Mouse (Mus musculus) kidney, adult 18-20 months (tissue): ENCODE data around the gene Tecpr1.
A peak's percentile ranks its signal among the peaks of the same experiment; 100 is the strongest.

Experiments used
- DNase-seq: peaks from one replicate; pipeline ENCODE4 v3.0.0; 2021

Gene Tecpr1

DNA sequence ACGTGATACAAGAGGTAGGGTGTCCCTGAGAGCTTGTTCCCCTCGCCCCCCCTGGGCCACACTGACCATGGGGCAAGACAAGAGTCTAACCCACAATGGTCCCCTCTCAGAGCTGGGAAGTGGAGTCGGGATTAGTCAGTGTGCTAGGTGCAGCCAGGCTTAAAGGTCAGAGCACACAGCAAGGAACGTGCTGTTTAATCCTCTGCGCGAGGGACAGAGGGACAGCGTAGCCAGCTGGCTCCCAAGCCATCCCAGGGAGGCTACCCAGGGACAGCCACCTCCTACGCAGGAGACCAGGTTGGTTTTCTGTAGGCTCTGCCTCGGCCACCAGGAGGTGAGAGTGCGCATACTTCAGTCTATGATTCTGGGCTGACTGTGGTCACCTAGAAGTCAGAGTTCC, 18.5 kb downstream of the Tecpr1 start:
- no peak for DNase-seq

DNA sequence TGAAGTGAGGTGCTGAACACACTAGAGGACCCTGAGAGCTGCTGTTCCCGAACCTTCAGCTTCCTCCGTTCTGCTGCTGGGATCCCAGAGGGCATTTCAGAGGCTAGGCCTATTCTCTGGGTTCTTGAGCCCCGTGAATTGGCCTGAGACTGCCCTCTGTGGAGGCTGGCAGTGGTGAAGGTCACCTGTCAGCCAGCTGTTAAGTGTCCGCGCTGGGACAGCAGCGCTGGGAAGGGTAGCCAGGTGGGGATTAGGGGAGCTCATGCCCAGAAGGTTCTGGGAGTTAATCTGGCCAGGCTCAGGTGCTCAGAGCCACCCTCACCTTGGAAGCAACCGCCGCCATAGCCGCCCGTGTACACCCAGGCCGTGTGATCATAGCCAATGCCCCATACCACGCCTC, 19.1 kb downstream of the Tecpr1 start:
- DNase-seq = no peak

DNA sequence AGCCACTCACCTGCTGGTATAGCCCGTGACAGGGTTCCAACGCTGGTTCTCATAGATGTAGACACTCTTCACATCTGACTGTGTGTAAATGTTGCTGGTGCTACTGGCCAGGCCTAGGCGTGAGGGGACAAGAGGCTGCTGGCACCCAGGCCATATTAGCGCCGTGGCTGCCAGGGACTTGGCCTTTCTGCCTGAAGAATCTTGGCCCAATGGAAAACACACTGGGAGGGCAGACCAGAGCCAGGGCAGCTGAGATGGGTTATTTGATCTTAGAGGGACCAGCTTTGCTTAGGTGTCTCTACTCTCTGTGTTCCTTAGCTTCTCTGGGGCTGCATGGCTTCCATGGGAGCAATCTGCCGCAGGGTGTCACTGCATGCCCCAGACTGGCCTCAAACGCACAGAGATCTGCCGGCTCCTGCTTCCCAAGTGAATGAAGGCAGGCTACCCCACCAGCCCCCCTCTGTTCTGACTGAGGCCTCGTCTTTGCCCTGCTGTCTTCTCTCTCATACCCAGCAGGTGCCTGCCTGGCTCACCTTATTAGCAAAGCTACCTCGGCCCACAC, 19.9 kb downstream of the Tecpr1 start:
- no peak for DNase-seq

DNA sequence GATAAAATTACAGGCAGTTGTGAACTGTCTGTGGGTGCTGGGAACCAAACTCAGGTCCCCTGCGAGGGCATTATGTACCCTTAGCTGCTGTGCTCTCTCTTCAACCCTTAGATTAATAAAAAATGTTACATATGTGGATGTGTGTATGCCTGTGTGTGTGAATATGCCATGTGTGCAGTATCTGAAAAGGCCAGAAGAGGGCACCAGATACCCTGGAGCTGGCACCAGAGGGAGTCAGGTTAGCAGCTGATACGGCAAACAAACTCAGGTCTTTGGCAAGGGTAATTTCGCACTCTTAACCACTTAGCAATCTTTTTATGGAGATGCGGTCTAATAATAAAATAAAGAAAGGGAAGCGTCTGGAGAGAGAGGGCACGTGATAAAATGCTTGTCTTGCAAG, 21.0 kb downstream of the Tecpr1 start:
- no peak for DNase-seq

DNA sequence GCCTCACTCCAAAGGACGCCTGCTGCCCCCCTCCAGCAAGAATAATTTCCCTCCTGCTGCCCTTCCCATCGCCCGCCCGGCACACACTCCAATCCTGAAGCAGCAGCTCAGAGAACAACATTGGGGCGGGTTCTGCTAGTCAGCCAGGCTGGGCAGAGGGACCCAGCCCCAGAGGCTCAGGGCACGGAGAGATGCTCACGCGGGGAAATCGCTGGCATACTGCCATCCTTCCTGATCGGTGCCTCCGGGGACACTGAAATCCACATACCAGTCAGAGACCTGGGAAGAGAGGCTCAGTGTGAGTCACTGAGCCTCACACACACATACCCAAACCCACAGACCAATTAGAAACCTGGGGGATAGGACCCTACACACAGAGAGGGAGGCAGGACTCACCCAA, 22.8 kb downstream of the Tecpr1 start:
- no peak for DNase-seq

DNA sequence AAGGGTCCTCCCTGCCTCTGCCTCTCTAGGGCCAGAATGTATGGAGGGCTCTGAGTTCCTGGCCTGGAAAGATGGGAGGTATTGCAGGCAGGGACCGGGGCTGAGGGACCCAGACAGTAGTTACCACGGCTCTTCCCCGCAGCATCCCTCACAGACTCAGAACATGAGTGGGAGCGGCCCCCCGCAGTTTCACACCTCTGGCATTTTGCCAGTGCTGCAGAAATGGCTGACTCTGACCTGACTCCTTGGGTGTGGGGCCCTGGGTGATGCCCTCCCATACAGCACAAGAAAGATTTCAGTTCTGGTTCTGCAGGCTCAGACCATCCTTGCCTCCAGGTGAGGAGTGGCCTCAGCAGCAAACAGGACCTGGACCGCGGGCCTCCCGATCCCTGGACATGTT, 27.8 kb downstream of the Tecpr1 start:
- DNase-seq = no peak

DNA sequence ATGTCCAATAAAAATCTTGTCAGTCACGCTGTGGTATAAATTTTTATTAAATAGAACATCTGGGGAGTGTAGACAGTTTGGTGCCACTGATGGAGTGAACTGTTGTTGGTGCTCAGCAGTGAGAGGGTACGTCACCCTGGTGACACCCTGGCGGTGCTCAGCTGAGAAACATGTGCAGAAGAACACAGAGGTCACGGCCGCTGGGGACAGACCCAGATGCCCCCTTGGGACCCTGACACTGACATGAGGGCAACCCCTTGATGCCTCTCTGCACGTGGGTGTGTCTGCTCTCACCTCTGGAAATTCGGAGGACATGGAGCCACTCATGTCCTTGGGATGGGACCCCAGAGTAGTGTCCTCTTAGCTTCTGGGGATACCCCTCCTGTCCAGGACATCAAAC, 29.0 kb downstream of the Tecpr1 start:
- DNase-seq = no peak

DNA sequence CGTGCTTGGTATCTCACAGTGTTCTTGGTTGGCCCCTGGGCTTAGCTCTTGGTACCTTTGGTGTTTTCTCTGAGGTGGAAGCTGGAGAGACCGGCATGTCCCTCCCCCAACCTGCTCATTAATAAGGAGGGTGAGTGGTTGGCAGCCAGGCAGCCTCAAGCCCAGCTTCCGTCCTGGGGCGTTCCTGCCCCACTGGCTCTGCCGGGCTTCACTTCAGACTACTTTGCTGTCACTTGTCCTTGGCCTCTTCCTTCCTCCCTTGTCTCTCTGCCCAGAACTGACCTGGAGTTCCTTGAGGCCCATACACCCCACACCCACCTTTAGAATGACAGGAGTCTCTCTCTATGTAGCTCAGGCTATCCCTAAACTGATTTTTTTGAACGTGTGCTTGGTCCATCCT, 30.7 kb downstream of the Tecpr1 start:
- DNase-seq = no peak

DNA sequence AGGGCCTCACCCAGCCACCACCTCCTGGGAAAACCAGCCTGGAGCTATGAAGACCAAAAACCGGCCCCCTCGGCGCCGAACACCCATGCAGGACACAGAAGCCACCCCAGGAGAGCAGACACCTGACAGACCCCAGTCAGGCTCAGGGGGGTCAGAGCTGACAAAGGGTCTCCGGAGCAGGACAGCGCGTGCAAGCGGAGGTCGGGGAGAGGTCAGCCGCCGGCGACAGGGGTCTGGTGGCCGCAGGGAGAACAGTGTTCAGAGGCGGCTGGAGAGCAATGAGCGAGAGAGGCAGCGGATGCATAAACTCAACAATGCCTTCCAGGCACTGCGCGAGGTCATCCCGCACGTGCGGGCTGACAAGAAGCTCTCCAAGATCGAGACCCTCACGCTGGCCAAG, 32.4 kb downstream of the Tecpr1 start:
- no peak for DNase-seq

DNA sequence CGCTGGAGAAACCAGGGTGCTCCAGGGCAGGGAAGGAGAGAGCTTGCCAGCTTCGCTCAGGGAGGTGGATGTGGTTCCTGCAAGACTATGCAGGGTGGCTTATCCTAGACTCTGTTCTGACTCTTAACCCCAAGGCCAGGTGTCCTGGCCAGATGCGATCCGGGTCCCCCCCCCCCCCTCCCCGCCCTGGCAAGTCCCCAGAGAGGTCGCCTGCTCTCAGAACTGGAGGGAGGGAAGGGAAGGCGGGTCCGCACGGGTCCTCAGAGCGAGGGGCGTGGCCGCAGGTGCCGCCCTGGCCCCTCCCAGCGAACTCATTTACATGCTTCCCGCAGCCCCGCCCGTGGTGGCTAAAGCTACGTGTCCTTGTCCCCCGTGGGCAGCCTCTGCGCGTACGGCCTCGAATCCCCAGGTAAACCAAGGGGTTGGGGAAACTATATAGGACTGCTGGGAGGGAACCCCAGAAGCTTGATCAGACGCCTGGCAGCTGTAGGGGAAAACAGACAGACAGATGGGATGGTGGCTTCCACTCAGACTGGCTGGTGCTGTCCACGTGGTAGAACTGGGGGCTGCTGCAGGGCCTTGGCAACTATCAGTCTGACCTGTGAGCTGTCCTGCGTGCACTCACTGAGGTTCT, 33.3 kb downstream of the Tecpr1 start, which contains the start of gene Bhlha15:
Gene Bhlha15 (plus strand): TSS at position 337 of the 634 bp plus-strand sequence.
- peak; percentile 80 for DNase-seq

DNA sequence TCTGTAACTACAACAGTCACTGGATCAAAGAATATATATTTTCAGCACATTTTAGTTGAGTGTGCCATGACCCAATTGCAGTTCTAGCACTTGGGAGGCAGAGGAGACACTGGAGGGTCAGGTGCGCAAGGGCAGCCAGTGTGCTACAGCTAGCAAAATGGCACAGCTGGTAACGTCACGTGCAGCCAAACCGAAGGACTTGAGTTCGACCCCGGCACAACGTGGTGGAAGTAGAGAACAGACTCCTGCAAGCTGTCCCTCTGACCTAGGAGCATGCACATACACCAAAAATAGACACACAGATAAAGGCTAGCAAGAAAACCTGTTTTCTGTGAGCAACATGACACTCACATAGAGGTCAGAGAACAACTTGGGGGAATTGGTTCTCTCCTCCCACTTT, 34.1 kb downstream of the Tecpr1 start:
- DNase-seq = no peak

DNA sequence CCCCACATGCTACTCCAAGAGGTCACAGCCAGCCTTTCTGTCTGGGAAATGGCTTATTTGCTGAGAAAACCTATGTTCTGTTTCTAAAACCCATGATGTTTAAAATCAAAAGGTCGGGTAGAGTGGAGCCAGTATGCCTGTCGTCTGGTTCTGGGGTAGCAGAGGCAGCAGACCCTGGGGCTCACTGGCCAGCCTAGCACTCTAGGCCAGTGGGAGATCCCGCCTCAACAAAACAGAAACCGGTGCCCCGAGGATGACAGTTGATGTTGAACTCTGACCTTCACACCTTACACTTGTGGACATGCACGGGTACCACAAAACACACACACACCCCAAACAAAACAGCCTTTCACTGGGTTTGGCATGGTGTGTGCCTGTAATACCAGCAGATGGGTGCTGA, 35.0 kb downstream of the Tecpr1 start:
- DNase-seq = no peak

DNA sequence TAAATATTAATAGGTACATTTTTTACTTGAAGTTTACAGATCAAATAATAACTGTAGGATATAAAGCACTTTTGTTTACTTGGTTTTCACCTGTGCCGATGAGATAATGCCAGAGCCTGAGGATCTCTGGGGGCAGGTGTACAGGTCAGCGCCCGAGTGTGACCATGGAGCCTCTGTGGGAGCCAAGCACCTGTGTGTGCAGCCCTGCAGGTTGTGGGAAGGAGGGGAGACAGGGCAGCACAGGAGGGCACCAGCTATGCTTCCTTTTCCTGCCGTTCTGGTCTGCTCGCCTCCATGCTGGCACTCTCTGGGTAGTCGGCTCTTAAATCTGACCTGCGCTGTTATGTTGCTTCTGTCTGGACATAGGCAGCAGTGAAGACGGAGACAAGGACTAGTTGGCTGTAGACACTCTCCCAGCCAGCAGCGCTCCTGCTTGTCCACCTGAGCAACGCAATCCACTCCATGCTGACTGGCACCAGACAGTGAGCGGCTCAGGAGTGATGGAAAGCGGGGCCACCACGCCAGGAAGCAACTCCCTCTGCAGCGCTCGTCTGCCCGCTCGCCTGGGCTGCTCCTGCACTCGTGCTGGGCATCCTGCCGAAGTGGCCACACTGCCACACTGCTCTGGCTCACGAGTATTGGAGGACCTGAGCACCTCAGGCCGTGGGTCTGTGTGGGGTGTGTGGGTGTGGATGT, 38.9 kb downstream of the Tecpr1 start:
- no peak for DNase-seq

DNA sequence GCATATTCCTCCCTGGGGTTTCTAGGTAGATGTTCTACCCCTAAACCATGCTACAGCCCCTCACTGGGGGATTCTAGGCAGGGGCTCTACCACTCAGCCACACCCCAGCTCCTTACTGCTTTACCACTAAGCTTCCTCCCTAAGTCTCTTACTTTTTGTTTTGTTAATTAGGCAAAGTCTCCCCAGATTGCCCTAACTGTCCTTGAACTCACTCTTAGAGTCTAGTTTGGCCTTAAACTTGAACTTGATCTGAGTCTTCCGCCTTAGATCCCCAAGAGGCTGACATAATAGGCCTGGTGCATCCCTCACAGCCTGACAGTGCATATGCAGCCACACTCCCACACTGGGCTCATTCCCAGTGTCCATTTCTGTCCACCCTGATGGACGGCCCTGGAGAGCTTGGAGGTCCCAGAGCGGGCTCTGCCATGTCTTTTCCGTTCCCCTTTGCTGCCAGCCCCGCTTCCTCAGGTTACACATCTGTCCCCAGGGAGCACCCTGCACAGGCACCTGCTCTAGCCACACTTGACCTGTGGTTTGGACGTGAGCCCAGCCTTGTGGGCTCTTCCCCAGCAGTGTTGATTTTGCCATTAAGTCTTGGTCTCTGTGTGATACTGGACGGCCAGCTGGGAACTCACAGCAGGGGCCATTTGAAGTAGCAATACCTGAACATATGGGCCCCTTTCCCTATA, 39.6 kb downstream of the Tecpr1 start:
- no peak for DNase-seq

DNA sequence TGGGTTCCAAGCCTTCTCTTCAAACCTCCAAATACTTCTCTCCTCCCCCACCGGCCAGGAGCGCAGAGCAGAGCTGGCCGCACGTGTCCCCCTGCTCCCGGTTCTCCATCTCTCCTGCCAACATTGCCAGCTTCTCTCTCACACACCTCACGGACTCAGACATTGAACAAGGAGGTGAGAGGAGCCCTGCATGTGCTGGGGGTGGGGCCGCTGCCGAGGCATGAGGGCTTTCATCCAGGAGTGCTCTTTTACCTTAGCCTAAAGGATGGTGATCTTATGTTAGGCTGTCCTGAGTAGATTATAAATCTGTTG, 40.2 kb downstream of the Tecpr1 start:
- no peak for DNase-seq

DNA sequence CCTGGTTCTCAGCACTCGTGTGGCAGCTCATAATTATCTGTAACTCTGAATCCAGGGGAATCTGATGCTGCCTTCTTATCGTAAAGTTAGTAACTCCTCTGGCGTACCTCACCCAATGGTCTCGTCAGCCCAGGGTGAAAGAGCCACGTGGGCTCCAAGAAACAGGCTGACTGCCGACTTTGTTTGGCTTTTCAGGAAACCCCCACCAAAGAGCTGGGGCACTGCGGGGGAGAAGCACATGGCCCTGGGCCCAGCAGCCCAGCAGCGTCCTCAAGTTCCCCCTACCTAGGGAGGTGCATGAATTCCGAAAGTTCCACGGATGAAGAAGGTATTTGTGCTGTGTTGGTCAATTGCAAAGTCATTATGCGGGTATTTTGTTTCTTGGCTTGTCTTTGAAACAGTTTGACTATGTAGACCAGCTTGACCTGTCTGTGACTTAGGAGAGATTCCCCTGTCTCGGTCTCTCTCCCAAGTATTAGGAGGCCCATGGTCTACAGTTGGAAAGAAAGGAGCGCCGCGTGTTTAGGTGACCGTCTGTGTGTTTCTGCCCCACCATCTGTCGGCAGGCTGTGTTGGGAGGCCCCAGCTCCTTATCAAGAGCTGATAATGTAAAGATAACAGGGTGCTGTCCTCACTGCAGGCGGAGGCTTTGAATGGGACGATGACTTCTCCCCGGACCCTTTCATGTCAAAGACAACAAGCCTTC, 40.7 kb downstream of the Tecpr1 start:
- DNase-seq = no peak

DNA sequence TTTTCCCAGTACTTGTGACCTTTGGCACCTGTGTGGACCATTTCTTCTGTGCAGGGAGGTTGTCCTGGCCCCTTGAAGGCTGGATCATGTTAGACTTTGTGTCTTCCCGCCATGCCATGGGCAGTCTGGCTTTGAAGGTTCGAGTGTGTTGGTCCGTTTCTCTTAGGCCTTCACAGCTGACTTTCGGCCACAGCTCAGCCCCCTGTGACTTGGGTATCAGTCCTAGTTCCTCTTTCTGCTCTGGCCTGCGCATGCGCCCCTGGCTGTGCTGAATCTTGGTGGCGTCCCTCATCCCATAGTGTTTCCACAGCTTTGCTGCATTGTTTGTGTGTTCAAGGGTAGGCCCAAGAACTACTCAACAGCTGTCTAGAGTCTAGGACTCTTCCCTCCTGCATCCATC, 42.2 kb downstream of the Tecpr1 start:
- no peak for DNase-seq

DNA sequence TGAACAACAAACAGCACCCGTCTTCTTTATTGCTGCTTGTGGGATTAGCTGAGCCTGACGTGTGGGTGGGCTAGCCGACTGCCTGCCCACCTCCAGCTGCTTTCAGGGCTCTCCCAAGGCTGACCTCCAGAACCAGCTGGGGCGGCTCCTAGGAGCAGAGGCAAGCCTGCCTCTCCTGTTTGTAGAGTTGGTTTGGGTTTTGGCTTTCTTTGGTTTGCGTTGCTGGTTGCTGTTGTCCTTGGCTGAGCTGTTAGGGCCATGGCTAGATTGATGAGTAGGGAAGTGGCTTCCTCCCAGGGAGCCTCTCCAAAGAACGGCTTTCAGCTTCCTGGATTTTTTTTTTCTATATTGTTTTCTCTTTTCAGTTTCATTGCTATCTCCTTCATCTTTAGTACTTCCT, 45.2 kb downstream of the Tecpr1 start:
- DNase-seq = no peak

DNA sequence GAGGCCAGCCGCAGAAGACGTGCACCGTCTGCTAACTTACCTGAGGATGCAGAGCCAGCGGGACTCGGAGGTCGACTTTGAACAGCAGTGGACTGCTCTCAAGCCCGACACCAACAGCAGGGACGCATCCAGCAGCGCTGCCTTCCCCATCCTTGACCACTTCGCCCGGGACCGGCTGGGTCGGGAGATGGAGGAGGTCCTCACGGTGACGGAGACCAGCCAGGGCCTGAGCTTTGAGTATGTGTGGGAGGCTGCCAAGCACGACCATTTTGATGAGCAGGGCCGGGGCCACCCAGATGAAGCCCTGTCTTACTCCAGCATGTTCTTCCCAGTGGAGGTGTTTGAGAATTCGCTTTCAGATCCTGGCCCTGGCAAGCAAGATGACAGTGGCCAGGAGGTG, 49.8 kb downstream of the Tecpr1 start:
- DNase-seq = no peak

DNA sequence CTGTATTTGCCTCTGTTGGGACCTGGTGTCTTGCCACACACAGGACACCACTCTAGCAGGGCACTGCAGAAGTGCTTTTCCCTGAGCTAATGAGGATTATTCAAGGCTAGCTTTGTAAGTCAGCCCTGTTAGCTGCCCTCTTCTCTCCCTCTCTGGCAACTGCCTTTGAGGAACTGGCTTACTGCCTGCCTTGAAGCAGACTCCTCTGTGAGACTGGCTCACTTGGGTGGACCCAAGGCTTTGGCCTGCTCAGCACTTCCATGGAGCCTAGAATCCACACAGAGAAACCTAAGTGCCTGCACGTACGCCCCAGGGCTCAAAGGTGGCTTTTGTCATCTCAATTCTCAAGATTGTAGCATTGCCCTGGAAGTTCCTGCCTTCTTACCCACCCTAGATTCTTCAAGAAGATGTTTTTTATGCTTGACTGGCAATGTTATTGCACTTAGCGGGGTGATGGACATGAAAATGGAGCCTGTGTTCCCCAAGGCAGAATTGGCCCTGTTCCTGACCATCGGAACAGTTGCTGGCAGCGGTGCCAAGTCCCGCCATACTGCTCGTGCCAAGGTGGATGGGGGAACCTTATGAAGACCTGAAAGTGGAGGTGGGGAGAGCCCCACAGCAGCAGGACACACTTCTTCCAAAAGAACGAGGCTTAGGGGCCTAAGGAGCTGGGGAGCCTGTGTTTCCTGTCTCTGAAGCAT, 54.0 kb downstream of the Tecpr1 start:
- peak; percentile 57 for DNase-seq

DNA sequence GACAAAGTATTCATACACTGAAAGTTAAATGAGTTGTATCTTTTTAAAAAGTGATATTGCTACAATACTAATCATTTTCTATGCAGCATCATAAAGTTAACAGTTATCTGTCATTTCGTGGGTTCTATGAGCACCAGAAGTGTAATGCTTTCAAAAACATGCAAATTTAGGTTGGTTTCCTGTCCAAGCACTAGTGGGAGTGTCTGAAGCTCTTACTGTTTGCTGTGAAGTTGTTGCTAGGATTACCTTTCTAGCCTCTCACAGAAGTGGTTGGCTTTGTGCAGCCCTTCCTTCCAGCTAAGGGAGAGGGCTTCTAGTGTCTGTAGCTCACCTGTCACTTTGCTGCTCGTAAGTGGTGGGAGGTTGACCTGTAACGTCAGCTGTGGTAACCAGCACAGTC, 57.7 kb downstream of the Tecpr1 start:
- DNase-seq = no peak

DNA sequence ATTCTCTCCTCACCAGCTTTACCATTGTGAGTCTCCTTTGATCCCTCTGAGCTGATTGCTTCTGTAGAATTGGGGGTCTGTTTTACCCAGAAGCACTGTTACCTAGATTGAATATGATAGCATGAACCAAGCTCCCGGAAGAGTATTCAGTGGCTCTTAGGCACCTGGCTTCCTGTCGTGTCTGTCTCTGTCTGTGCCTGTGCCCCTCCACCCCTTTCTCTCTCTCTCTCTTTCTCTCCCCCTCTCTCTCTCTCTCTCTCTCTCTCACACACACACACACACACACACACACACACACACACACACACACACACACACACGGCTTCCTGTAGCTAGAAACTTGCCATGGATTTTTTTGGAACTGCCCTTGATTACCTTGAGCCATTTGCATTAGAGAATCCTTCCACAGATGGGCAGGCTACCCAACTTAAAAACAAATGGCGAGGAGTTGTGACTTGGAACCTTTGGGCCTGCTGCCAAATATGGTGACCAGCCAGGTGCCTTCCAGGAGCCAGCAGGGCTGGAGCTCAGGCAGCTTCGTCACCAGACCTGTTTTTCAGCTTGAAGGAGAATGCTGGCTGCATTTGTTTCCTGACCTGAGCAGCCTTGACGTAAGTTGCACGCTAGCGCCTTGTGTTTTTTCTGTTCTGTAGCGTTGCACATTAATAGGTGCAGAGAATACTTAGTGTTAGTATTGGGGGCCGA, 60.5 kb downstream of the Tecpr1 start:
- peak; percentile 78 for DNase-seq
